Mouse (Mus musculus) neutrophil, adult 83 days (primary cell): ENCODE data around the gene Veph1. TPM values are rescaled to one million over a fixed set of nuclear protein-coding genes. Genes with fewer than 3 reads are reported as not detected.

ENCODE experiments used
- total RNA-seq, 2 experiments: library from RNA; stranded (reverse); gene quantifications; one replicate each; pipeline ENCODE4 v1.2.4; 2023

Veph1 gene
- total RNA-seq = not detected

GRCm38 (mm10) chr3:66296545-66296944, at the start of gene Veph1:
TSS of gene Veph1 (minus strand) at chr3:66296837.

GRCm38 (mm10) chr3:66219655-66220191, 76.9 kb downstream of the Veph1 start, which contains the start of gene Ptx3:
TSS of gene Ptx3 (plus strand) at chr3:66219910.

Other genes starting within 250 kb of the Veph1 start
- gene Ptx3, start 76.9 kb downstream of the Veph1 start, total RNA-seq = not detected